Mouse (Mus musculus): ENCODE measurements around the gene Igf1.

DNA sequence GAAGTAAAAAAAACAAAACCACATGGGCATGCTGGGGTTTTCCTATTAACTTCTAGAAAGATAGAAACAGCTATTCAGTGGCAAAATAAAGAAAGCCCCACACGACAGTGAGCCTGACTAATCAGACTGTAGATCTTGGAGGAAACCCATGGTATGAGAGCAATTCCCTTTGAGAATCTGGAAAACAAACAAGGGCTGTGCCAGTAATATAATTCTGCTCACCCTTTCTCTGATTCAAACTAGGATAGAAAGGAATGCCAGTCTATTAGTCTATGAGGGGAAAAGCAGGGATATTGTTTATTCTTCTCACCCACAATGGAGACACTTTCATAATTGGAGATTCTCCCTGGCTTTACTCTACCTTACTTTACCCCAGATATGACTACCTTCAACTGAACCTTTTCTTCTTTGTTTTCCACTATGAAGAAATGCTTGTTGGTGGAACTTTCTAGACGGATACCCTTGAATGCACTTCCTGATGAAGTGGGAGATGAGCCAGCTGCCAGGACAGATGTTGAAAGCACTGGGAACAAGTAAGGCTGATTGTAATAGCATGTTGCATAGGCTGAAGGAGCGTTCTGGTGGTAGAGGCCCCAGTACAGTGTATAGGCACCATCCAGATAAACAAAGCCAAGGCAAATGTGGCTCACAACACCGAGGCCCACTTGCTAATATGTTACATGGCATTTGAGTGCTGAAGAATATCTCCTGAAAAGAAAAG, 116.0 kb downstream of the Igf1 start:
- TF ChIP-seq CTCF (IDR thresholded peaks at IDR 0.05; ENCODE audit: borderline replicate concordance, insufficient read depth, low read depth, low read length) (no peak), POLR2A (IDR thresholded peaks at IDR 0.05; ENCODE audit: borderline replicate concordance, insufficient read depth, low read length) (no peak)
